Mouse (Mus musculus): Measurements from ENCODE around the gene Ank3. TPM values are rescaled to one million over a fixed set of nuclear protein-coding genes. Genes with fewer than 3 reads are reported as not detected.

Gene Ank3
- total RNA-seq, 2 experiments from 2014 or later: 88.7 to 108 TPM

DNA sequence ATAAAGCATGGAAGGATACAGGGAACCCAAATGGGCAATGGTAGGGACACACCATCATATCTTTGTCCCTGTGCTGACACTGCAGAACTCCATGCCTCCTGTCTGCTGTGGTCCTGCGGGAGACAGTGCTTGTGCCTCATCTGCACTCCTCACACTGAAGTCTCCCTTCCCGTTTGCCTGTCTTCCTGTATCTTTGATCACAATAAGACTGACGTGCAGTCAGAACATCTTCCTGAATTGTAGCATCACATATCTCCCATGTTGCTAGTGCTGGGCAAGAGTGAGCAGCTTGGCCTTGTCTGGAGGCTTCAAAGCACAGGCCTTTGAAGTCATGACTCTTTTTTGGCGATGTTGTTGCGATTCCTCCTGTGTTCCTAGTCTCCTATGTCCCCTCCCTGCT is 346.3 kb downstream of the Ank3 start:
- DNase-seq (ENCODE audit: low spot score in 2 of 2): no peak

DNA sequence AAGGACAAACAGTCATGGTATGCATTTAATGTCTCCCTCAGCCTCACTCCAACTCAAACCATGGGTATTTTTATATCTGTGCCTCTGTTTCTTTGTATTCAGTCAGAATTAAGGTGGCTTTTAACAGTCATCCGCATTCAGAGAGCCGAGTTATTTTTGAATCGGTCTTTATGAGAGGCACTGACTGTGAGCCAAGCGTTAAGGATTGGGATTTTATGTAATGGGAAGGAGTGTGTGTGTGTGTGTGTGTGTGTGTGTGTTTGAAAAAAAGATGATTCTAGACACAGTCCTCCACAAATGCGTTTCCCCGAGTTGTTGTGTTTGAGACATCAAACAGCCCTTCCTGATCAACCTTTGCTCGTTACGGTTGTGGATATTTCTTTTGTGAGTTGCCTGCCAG is 347.7 kb downstream of the Ank3 start:
- DNase-seq (ENCODE audit: low spot score in 2 of 2): no peak

- DNase-seq (ENCODE audit: low spot score in 2 of 2): no peak
These were observed 348.2 kb downstream of the Ank3 start for GRCm38 (mm10) chr10:69746730-69747129.

- DNase-seq (ENCODE audit: low spot score in 2 of 2): no peak
These were observed 352.8 kb downstream of the Ank3 start for GRCm38 (mm10) chr10:69751416-69751815.

GRCm38 (mm10) chr10:69753464-69753863 is 354.9 kb downstream of the Ank3 start:
- DNase-seq (ENCODE audit: low spot score in 2 of 2): peak in 1 of 2 experiments; percentile 13

GRCm38 (mm10) chr10:69756956-69757672 is 358.5 kb downstream of the Ank3 start:
- no peak for DNase-seq (ENCODE audit: low spot score in 2 of 2)

GRCm38 (mm10) chr10:69762977-69763376 is 364.4 kb downstream of the Ank3 start:
- no peak for DNase-seq (ENCODE audit: low spot score in 2 of 2)

GRCm38 (mm10) chr10:69764402-69764801 is 365.8 kb downstream of the Ank3 start:
- no peak for DNase-seq (ENCODE audit: low spot score in 2 of 2)

DNA sequence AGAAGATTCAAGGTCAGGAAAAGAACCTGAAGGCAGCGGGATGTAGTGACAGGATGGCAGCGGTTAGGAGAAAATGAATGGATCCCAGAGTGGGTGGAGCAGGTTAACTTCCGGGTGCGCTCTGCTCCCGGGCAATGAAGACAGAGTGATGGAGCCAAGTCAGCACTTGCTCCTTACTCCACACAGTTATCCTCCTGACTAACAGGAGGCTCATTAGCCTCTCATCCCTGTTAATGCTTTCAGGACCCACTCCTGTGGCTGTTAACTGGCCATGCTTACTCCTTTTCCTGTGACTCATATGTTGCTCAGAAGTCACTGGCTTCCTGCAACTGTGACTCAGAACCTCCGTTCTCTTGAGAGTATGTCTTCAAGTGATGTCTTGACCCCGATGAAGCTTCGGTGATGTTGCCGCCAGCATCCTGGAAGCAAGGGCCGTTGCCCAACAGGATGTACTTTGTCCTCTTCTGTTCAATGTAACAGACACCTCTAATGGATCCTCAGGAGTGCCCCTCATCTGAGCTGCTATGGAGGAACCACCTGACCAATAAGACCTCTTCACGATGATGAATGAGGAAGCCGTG is 378.6 kb downstream of the Ank3 start:
- DNase-seq (ENCODE audit: low spot score in 2 of 2): no peak

DNA sequence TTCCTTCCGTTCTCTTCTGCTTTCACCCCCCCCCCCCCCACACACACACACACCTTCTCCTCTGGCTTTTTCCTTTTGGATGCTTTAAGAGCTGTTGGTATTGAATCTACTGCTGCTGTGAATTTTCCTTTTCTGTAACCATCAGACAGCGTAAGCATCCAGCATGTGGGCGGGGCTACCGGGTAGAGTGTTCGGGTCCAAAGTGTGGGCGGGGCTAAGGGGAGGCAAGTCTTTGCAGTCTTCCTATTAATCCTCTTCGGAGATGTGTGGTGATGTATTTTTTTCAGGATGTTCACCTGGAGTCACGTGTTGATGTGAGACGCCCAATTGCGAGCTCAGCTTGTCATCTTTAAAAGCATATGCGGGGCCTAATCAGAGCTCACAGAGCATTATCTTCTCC is 379.2 kb downstream of the Ank3 start:
- no peak for DNase-seq (ENCODE audit: low spot score in 2 of 2)

GRCm38 (mm10) chr10:69779246-69779645 is 380.7 kb downstream of the Ank3 start:
- no peak for DNase-seq (ENCODE audit: low spot score in 2 of 2)

GRCm38 (mm10) chr10:69781491-69781890 is 382.9 kb downstream of the Ank3 start:
- peak in 1 of 2 experiments; percentile 36 for DNase-seq (ENCODE audit: low spot score in 2 of 2)

- DNase-seq (ENCODE audit: low spot score in 2 of 2): peak in 1 of 2 experiments; percentile 28
These were observed 386.7 kb downstream of the Ank3 start for GRCm38 (mm10) chr10:69785235-69785634.

GRCm38 (mm10) chr10:69785692-69786091 is 387.1 kb downstream of the Ank3 start:
- no peak for DNase-seq (ENCODE audit: low spot score in 2 of 2)

DNA sequence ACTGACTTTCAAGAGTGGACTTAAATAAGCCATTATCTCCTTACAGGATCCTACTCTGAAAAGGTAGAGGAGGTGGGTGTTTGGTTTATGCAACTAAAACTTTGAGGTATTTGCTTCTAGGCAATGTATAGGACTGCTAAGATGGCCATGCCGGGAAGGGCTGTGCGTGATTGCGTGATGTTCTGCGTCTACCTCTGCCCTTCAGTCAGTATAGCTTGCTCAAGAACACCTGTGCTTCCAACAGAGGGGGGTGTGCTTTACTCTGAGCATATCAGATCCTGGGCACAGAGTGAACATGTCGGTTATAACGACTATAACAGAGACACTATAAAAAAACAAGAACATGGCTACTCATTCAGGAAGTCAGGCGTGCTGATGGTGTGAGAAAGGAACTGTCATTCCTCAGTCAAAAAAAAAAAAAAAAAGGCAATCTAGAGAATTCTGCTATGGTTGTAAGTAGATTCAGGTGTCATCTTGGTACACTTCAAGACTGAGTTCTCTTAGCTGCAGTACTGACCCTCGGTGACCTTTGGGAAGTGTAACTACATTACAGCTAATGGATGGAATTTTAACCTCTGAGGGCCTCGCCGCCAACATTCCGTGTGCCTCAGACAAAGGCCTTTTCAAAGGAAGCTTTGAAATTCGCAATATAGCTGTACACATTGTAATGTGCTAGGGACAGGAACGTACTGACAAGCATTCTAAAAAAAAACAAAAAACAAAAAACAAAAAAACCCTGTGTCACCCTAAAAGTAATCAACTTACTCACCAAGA is 387.8 kb downstream of the Ank3 start:
- no peak for DNase-seq (ENCODE audit: low spot score in 2 of 2)

GRCm38 (mm10) chr10:69787379-69787778 is 388.8 kb downstream of the Ank3 start:
- DNase-seq (ENCODE audit: low spot score in 2 of 2): peak in 1 of 2 experiments; percentile 14

DNA sequence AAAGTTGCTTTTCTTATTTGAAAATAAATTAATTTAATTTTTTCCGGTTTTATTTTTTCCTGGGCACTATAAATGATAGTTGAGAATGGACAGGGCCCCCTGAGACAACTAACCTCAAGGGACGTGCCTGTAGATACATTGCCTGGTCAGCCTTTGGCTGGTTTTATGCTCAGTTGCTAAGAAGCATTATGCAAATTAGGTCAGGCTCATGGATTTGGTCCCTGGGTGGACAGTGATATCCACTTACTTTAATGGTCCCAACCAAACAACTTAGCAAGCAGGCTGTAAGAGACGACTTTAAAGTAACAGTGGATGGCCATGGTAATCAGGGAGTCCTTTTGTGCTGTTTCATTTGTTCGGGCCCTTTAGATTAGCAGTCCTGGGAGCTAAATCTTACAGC is 392.0 kb downstream of the Ank3 start:
- no peak for DNase-seq (ENCODE audit: low spot score in 2 of 2)

GRCm38 (mm10) chr10:69791951-69792350 is 393.4 kb downstream of the Ank3 start:
- DNase-seq (ENCODE audit: low spot score in 2 of 2): no peak

- DNase-seq (ENCODE audit: low spot score in 2 of 2): no peak
These were observed 393.8 kb downstream of the Ank3 start for GRCm38 (mm10) chr10:69792400-69792799.

DNA sequence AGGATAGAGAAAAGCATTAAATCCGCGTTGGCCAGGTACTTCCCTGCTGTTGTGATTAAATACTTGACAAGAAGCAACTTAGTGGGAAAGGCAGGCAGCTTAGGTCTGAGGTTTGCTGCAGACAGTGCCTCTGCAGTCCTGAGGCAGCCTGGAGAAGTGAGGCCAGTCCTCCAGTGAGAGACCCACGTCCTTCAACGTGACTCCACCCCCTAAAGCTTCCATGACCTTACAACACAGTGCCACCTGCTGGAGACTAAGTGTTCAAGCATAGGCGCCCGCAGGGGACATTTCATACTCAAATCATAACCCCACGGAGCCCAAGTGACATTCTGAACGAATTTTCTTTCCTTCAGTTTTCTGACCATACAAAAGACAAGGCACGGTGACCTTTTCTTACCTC is 394.5 kb downstream of the Ank3 start:
- DNase-seq (ENCODE audit: low spot score in 2 of 2): peak in 1 of 2 experiments; percentile 51

- DNase-seq (ENCODE audit: low spot score in 2 of 2): no peak
These were observed 397.1 kb downstream of the Ank3 start for GRCm38 (mm10) chr10:69795656-69796055.

GRCm38 (mm10) chr10:69796421-69796886 is 397.9 kb downstream of the Ank3 start:
- DNase-seq (ENCODE audit: low spot score in 2 of 2): no peak
